Mouse (Mus musculus) olfactory bulb, adult 2 months (tissue): ENCODE measurements around the gene Ksr1.

Experiments
- CTCF ChIP-seq: fragments of 200-500 bp; IDR thresholded peaks from 2 replicates; pipeline ENCODE4 v1.5.1; 2012; ENCODE audit warnings: low read depth, mild to moderate bottlenecking, low read length, moderate library complexity; ENCODE audit not compliant: insufficient read depth
- POLR2A ChIP-seq: fragments of 200-500 bp; IDR thresholded peaks from 2 replicates; pipeline ENCODE4 v1.6.1; 2012; ENCODE audit warnings: mild to moderate bottlenecking, low read depth, low read length, moderate library complexity; ENCODE audit not compliant: insufficient read depth

- no peak for TF ChIP-seq CTCF
- no peak for TF ChIP-seq POLR2A
These were observed 11.1 kb downstream of the Ksr1 start for GRCm38 (mm10) chr11:79135105-79135503.
